Mouse (Mus musculus) gastrocnemius, postnatal 4 days (tissue): Measurements from ENCODE around the gene Ppp1r16b. TPM values are rescaled to one million over a fixed set of nuclear protein-coding genes. Genes with fewer than 3 reads are reported as not detected.

Experiments
- DNase-seq, 2 experiments: peaks; one replicate each; pipeline ENCODE4 v3.0.0; 2021 to 2022; ENCODE audit warnings: low spot score in 2 of 2, mixed read lengths in 2 of 2
- total RNA-seq, 2 experiments: library from RNA; stranded (reverse); gene quantifications; 2 replicates each; pipeline ENCODE4 v1.2.3; 2021

Ppp1r16b gene
- total RNA-seq, 2 experiments from 2014 or later = 8.3 to 9.1 TPM

GRCm38 (mm10) chr2:158689060-158689459 lies 23.9 kb downstream of the Ppp1r16b start:
- no peak for DNase-seq

GRCm38 (mm10) chr2:158689640-158690039 lies 24.4 kb downstream of the Ppp1r16b start:
- DNase-seq = no peak

- DNase-seq = no peak
Measured at GRCm38 (mm10) chr2:158690116-158690515, 24.9 kb downstream of the Ppp1r16b start.

GRCm38 (mm10) chr2:158692191-158692590 lies 27.0 kb downstream of the Ppp1r16b start:
- no peak for DNase-seq

- no peak for DNase-seq
Measured at GRCm38 (mm10) chr2:158695811-158696210, 30.6 kb downstream of the Ppp1r16b start.

GRCm38 (mm10) chr2:158696451-158696850 lies 31.3 kb downstream of the Ppp1r16b start:
- no peak for DNase-seq

- no peak for DNase-seq
Measured at GRCm38 (mm10) chr2:158699908-158700307, 34.7 kb downstream of the Ppp1r16b start.

GRCm38 (mm10) chr2:158700535-158701256 lies 35.5 kb downstream of the Ppp1r16b start:
- no peak for DNase-seq

- no peak for DNase-seq
Measured at GRCm38 (mm10) chr2:158701505-158701904, 36.3 kb downstream of the Ppp1r16b start.

GRCm38 (mm10) chr2:158702176-158702575 lies 37.0 kb downstream of the Ppp1r16b start:
- no peak for DNase-seq

- no peak for DNase-seq
Measured at GRCm38 (mm10) chr2:158704720-158705119, 39.5 kb downstream of the Ppp1r16b start.

- no peak for DNase-seq
Measured at GRCm38 (mm10) chr2:158705529-158705928, 40.3 kb downstream of the Ppp1r16b start.

GRCm38 (mm10) chr2:158706704-158707408 lies 41.7 kb downstream of the Ppp1r16b start:
- no peak for DNase-seq

- DNase-seq = no peak
Measured at GRCm38 (mm10) chr2:158708121-158708520, 42.9 kb downstream of the Ppp1r16b start.

- no peak for DNase-seq
Measured at GRCm38 (mm10) chr2:158711929-158712751, 46.9 kb downstream of the Ppp1r16b start.

GRCm38 (mm10) chr2:158714826-158715225 lies 49.6 kb downstream of the Ppp1r16b start:
- no peak for DNase-seq

- DNase-seq = no peak
Measured at GRCm38 (mm10) chr2:158716066-158716465, 50.9 kb downstream of the Ppp1r16b start.

GRCm38 (mm10) chr2:158717551-158718418 lies 52.6 kb downstream of the Ppp1r16b start:
- DNase-seq = no peak

- DNase-seq = no peak
Measured at GRCm38 (mm10) chr2:158718816-158719549, 53.8 kb downstream of the Ppp1r16b start.
